Mouse (Mus musculus): ENCODE data around the gene Fblim1. TPM values are rescaled to one million over a fixed set of nuclear protein-coding genes. Genes with fewer than 3 reads are reported as not detected.

Fblim1 gene
- polyA plus RNA-seq (2012; rRNA removed) = 36.2 and 45.7 TPM in 2 replicates

GRCm38 (mm10) chr4:141605861-141606260, at the start of gene Fblim1:
Gene Fblim1 (minus strand): TSS chr4:141606096.
- no peak for DNase-seq
- TF ChIP-seq POLR2A (IDR thresholded peaks at IDR 0.05; ENCODE audit: borderline replicate concordance, extremely low read depth, low read depth, low read length) (peak; percentile 80; the same call in 1 of the 2 replicates), CTCF (IDR thresholded peaks at IDR 0.05; ENCODE audit: insufficient read depth, low read length) (no peak)
- peak within 1 kb of the TSS; percentile 31 for H3K4me3 ChIP-seq (replicated peaks; ENCODE audit: extremely low read depth, low read depth, low read length)
- 68% methylated on average over 11 of the region's 11 CpGs for WGBS
- H3K4me1 ChIP-seq (ENCODE audit: control insufficient read depth, insufficient read depth, low read length) = peaks cover 13% of the 10 kb centered on the region

DNA sequence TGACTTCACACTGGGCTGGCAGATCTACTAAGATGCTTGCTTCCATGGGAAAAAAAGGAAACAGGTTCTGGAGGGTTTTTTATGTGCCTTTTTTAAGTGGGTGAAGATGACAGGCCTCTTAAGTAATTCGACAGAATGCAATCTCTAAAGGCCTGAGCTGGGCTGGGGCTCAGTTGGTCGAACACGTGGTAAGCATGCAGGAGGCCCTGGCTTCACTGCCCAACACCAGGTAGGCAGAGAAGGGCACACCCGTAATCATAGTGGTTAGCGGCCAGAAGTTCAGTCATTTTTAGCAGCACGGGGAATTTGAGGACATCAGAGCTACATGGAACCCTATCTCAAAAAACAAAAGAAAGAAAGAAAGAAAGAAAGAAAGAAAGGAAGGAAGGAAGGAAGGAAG, 48.6 kb upstream of the Fblim1 start:
- Histone ChIP-seq H3K4me1 (ENCODE audit: control insufficient read depth, insufficient read depth, low read length) (no peaks in the 10 kb centered on the region; the same call in 1 of the 2 replicates), H3K4me3 (replicated peaks; ENCODE audit: extremely low read depth, low read depth, low read length) (no peak overlapping the region)
- DNase-seq = no peak
- 70% methylated on average over 6 of the region's 6 CpGs for WGBS
- no peak for TF ChIP-seq POLR2A (IDR thresholded peaks at IDR 0.05; ENCODE audit: borderline replicate concordance, extremely low read depth, low read depth, low read length)
- TF ChIP-seq CTCF (IDR thresholded peaks at IDR 0.05; ENCODE audit: insufficient read depth, low read length) = no peak

- WGBS = 72% methylated on average over 13 of the region's 13 CpGs
- peak; percentile 41 for DNase-seq
- TF ChIP-seq POLR2A (IDR thresholded peaks at IDR 0.05; ENCODE audit: borderline replicate concordance, extremely low read depth, low read depth, low read length) (no peak), CTCF (IDR thresholded peaks at IDR 0.05; ENCODE audit: insufficient read depth, low read length) (no peak)
Observed at GRCm38 (mm10) chr4:141653813-141654212, 47.9 kb upstream of the Fblim1 start.

DNA sequence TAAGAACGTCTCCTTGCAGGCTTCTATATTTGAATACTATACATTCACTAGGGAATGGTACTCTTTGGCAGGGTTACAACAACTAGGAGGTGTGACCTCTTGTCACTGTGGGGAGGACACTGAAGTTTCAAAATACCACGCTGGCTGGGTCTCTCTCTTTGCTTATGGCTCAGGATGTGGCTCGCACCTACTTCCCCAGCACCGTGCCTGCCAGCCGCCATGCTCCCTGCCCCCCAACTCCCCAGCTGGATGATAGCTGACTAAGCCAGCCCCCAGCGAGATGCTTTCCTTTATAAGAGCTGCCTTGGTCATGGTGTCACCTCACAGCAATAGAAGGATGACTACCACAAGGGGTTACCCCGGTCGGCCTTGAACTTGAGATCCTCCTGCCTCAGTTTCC, 47.1 kb upstream of the Fblim1 start:
- no peak for DNase-seq
- TF ChIP-seq CTCF (IDR thresholded peaks at IDR 0.05; ENCODE audit: insufficient read depth, low read length) = no peak
- no peak for TF ChIP-seq POLR2A (IDR thresholded peaks at IDR 0.05; ENCODE audit: borderline replicate concordance, extremely low read depth, low read depth, low read length)
- Histone ChIP-seq H3K4me1 (ENCODE audit: control insufficient read depth, insufficient read depth, low read length) (no peaks in the 10 kb centered on the region; the same call in 1 of the 2 replicates), H3K4me3 (replicated peaks; ENCODE audit: extremely low read depth, low read depth, low read length) (no peak overlapping the region)
- WGBS = 68% methylated on average over 8 of the region's 8 CpGs

More at GRCm38 (mm10) chr4:141653813-141654212, 47.9 kb upstream of the Fblim1 start:
- Histone ChIP-seq H3K4me3 (replicated peaks; ENCODE audit: extremely low read depth, low read depth, low read length) (no peak overlapping the region), H3K4me1 (ENCODE audit: control insufficient read depth, insufficient read depth, low read length) (no peaks in the 10 kb centered on the region; the same call in 1 of the 2 replicates)

- TF ChIP-seq POLR2A (IDR thresholded peaks at IDR 0.05; ENCODE audit: borderline replicate concordance, extremely low read depth, low read depth, low read length) (no peak), CTCF (IDR thresholded peaks at IDR 0.05; ENCODE audit: insufficient read depth, low read length) (no peak)
- no peaks in the 10 kb centered on the region; the same call in 1 of the 2 replicates for H3K4me1 ChIP-seq (ENCODE audit: control insufficient read depth, insufficient read depth, low read length)
- DNase-seq = no peak
- 80% methylated on average over 10 of the region's 10 CpGs for WGBS
- no peak overlapping the region for H3K4me3 ChIP-seq (replicated peaks; ENCODE audit: extremely low read depth, low read depth, low read length)
Observed at GRCm38 (mm10) chr4:141651944-141652343, 46.0 kb upstream of the Fblim1 start.

DNA sequence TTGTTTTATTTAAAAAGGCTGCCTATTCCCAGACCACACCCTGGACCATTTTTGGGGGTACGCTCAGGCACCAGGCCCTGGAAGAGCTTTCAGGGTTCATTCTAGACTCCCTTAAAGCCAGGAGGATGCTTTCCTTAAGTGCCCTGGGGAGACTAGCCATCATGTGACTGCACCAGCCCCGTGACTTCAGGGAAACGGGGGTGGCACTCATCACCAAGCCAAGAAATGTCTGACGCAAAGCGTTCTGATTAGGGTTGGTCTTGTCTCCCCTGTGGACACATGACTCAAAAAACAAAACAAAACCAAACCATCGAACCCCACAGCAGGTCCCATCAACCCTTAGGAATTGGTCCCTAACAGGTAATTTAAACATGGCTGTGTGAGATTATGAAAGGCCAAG, 45.4 kb upstream of the Fblim1 start:
- TF ChIP-seq CTCF (IDR thresholded peaks at IDR 0.05; ENCODE audit: insufficient read depth, low read length) (no peak), POLR2A (IDR thresholded peaks at IDR 0.05; ENCODE audit: borderline replicate concordance, extremely low read depth, low read depth, low read length) (no peak)
- DNase-seq = no peak
- WGBS = 79% methylated on average over 6 of the region's 6 CpGs
- Histone ChIP-seq H3K4me1 (ENCODE audit: control insufficient read depth, insufficient read depth, low read length) (no peaks in the 10 kb centered on the region; the same call in 1 of the 2 replicates), H3K4me3 (replicated peaks; ENCODE audit: extremely low read depth, low read depth, low read length) (no peak overlapping the region)

GRCm38 (mm10) chr4:141649244-141649643, 43.3 kb upstream of the Fblim1 start:
- TF ChIP-seq POLR2A (IDR thresholded peaks at IDR 0.05; ENCODE audit: borderline replicate concordance, extremely low read depth, low read depth, low read length) (no peak), CTCF (IDR thresholded peaks at IDR 0.05; ENCODE audit: insufficient read depth, low read length) (no peak)
- 58% methylated on average over 6 of the region's 6 CpGs for WGBS

DNA sequence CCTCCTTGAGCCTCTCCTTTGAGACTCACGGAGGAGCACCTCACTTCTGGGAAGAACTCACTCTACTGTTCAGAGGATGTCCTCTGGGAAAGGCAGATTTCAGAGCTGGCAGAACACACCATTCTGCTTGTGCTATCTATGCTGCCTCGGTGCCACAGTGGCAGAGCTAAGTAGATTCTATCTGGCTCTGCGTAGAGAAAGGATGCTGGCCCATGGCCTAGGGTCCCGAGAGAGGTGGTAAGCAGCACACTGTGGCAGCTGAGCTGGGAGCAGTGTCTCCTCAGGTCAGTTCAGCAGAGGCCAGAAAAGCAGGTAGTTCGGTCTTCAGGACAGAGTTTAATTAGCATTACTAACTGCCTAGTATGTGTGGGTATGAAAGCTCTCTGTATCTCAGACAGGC, 42.4 kb upstream of the Fblim1 start:
- H3K4me1 ChIP-seq (ENCODE audit: control insufficient read depth, insufficient read depth, low read length) = peaks cover 5% of the 10 kb centered on the region; the same call in 1 of the 2 replicates
- TF ChIP-seq CTCF (IDR thresholded peaks at IDR 0.05; ENCODE audit: insufficient read depth, low read length) (no peak), POLR2A (IDR thresholded peaks at IDR 0.05; ENCODE audit: borderline replicate concordance, extremely low read depth, low read depth, low read length) (no peak)
- WGBS = 86% methylated on average over 5 of the region's 5 CpGs
- no peak for DNase-seq
- H3K4me3 ChIP-seq (replicated peaks; ENCODE audit: extremely low read depth, low read depth, low read length) = no peak overlapping the region

More at GRCm38 (mm10) chr4:141649244-141649643, 43.3 kb upstream of the Fblim1 start:
- Histone ChIP-seq H3K4me3 (replicated peaks; ENCODE audit: extremely low read depth, low read depth, low read length) (no peak overlapping the region), H3K4me1 (ENCODE audit: control insufficient read depth, insufficient read depth, low read length) (no peaks in the 10 kb centered on the region)
- no peak for DNase-seq

- DNase-seq = no peak
- H3K4me1 ChIP-seq (ENCODE audit: control insufficient read depth, insufficient read depth, low read length) = peaks cover 5% of the 10 kb centered on the region; the same call in 1 of the 2 replicates
- H3K4me3 ChIP-seq (replicated peaks; ENCODE audit: extremely low read depth, low read depth, low read length) = no peak overlapping the region
- TF ChIP-seq POLR2A (IDR thresholded peaks at IDR 0.05; ENCODE audit: borderline replicate concordance, extremely low read depth, low read depth, low read length) = no peak
- no peak for TF ChIP-seq CTCF (IDR thresholded peaks at IDR 0.05; ENCODE audit: insufficient read depth, low read length)
- 83% methylated on average over 3 of the region's 3 CpGs for WGBS
Observed at GRCm38 (mm10) chr4:141647187-141647586, 41.3 kb upstream of the Fblim1 start.

DNA sequence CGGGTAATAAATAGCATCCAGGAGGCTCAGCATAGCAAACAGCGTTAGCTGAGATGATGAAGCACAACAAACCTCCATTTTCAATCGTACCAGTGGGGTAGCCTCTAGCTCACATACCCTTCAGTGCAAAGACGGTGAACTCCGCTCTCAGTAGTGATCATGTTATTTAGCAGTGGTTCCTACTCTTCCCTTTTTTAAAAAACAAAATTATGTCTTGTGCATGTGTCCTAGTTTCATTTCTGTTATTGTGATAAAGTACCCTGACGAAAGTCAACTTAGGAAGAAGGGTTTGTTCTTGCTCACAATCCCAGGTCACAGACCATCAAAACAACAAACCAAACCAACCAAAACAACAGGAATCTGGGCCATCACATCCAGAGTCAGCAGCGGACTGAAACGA, 40.1 kb upstream of the Fblim1 start:
- 88% methylated on average over 8 of the region's 8 CpGs for WGBS
- no peak for DNase-seq
- TF ChIP-seq CTCF (IDR thresholded peaks at IDR 0.05; ENCODE audit: insufficient read depth, low read length) = no peak
- no peak for TF ChIP-seq POLR2A (IDR thresholded peaks at IDR 0.05; ENCODE audit: borderline replicate concordance, extremely low read depth, low read depth, low read length)
- H3K4me3 ChIP-seq (replicated peaks; ENCODE audit: extremely low read depth, low read depth, low read length) = no peak overlapping the region
- H3K4me1 ChIP-seq (ENCODE audit: control insufficient read depth, insufficient read depth, low read length) = peaks cover 5% of the 10 kb centered on the region; the same call in 1 of the 2 replicates

All from lung, adult 2 months (tissue).